Mouse (Mus musculus) C2C12 (cell line): ENCODE data around the gene Rps19.

Source experiments
- CEBPB ChIP-seq: IDR thresholded peaks from one replicate; pipeline ENCODE4 v1.6.1; 2011; ENCODE audit warnings: low read depth, mild to moderate bottlenecking, control low read depth, moderate library complexity
- CTCF ChIP-seq: IDR thresholded peaks from one replicate; pipeline ENCODE4 v1.5.1; 2011; ENCODE audit not compliant: control insufficient read depth, insufficient read depth, insufficient read length
- FOSL1 ChIP-seq: IDR thresholded peaks from one replicate; pipeline ENCODE4 v1.8.0; 2011; ENCODE audit warnings: mild to moderate bottlenecking, low read length; ENCODE audit not compliant: poor library complexity, insufficient read depth, severe bottlenecking
- MAX ChIP-seq: IDR thresholded peaks from one replicate; pipeline ENCODE4 v1.6.1; 2011; ENCODE audit warnings: mild to moderate bottlenecking, control low read depth
- MYOG ChIP-seq: IDR thresholded peaks from one replicate; pipeline ENCODE4 v1.6.1; 2011; ENCODE audit not compliant: control insufficient read depth, insufficient read length; ENCODE audit errors: extremely low read depth
- USF1 ChIP-seq: IDR thresholded peaks from one replicate; pipeline ENCODE4 v1.6.1; 2011; ENCODE audit warnings: low read depth, mild to moderate bottlenecking, control low read depth, moderate library complexity

DNA sequence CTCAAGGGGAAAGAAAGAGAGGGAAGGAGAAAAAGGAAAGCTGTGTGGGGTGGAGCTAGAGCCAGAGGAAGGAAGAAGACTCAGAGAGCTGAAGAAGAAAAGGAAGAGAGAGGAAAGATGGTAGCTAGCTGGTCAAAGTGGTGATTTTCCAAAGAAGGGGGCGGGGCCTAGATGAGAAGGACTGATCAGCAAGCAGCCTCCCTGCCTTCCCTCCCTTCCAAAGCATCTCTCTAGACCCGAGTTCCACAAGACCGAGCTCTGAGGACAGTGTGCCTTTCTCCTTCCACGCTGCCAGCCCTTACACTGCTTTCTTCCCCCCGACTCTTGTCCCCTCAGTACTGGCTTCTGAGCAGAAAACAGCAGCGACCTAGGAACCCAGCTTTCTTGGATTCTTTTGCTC is 20.0 kb upstream of the Rps19 start:
- TF ChIP-seq CTCF (no peak), MAX (no peak), USF1 (no peak), CEBPB (no peak), FOSL1 (no peak), MYOG (no peak)
